Mouse (Mus musculus) induced T-regulatory cell, adult 2 months (primary cell): Measurements from ENCODE around the gene Stap2.

Source experiments
- DNase-seq: peaks from one replicate; pipeline ENCODE4 v3.0.0-alpha.2; 2012; ENCODE audit warnings: low read depth

Stap2 gene

GRCm38 (mm10) chr17:56005415-56006061 is at the start of gene Stap2, which contains the start of gene Mpnd:
Gene Stap2, minus strand, starts transcription at chr17:56005584.
Gene Mpnd, plus strand, starts transcription at chr17:56005711.
- DNase-seq: peak; percentile 82

- DNase-seq: no peak
Measured at GRCm38 (mm10) chr17:56054938-56055337, 49.6 kb upstream of the Stap2 start.

DNA sequence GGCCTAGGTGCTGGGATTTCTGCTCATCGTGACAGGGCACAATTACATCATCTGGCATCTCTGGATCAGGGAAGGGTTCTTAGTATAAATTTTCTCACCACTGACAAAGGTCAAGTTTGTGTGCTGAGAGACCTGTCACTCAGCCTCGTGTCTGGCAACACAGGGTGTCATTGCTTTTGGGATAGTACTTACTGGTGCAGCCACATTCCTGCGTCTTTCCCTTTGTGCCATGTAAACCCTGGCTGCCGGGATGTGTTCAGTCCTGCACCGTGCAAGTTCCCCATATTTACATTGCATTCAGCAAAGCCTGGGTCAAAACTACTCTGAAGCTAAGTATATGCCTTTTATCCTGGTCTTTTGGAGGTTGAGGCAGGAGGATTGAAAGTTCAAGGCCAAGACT is 46.0 kb upstream of the Stap2 start:
- DNase-seq: no peak

GRCm38 (mm10) chr17:56040857-56041163 is 35.4 kb upstream of the Stap2 start:
- DNase-seq: no peak

GRCm38 (mm10) chr17:56040030-56040856 is 34.9 kb upstream of the Stap2 start, which contains the start of gene Chaf1a:
Gene Chaf1a, plus strand, starts transcription at chr17:56040439.
- DNase-seq: peak; percentile 98

DNA sequence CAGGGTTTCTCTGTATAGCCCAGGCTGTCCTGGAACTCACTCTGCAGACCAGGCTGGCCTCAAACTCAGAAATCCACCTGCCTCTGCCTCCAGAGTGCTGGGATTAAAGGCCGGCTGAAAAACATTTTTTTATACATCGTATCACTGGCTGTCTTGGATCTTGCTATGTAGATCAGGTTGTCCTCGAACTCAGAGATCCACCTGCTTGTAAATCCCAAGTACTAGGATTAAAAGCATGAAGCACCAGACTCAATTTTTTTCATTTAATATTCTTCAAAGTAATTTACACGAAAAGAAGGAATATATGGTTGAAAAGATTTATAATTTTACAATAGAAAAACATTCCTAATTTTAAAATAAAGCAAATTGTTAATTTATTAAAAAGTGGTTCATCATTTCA is 34.0 kb upstream of the Stap2 start:
- DNase-seq: no peak

GRCm38 (mm10) chr17:56038583-56039261 is 33.3 kb upstream of the Stap2 start:
- no peak for DNase-seq

GRCm38 (mm10) chr17:56036901-56037287 is 31.5 kb upstream of the Stap2 start:
- no peak for DNase-seq

GRCm38 (mm10) chr17:56036176-56036900 is 31.0 kb upstream of the Stap2 start, which contains the start of gene Sh3gl1:
Gene Sh3gl1, minus strand, starts transcription at chr17:56036635.
- DNase-seq: peak; percentile 100

DNA sequence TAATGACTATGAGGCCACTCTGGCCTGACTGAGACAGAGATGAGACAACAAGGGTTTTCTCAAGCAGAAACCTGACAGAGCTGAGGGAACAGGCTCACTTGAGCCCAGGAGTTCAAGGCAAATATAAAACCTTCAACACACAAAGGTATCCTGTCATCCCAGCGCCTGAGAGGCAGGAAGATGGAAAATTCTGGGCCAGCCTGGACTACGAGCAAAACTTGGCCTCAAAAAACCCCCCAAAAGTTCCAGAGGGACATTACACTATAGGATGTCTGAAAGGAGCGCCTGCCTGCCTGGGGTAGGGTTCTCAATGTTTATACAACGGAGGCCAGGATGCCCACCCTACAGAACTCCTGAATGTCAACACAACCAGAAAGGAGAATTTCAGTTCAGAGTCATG is 29.8 kb upstream of the Stap2 start:
- peak; percentile 53 for DNase-seq

DNA sequence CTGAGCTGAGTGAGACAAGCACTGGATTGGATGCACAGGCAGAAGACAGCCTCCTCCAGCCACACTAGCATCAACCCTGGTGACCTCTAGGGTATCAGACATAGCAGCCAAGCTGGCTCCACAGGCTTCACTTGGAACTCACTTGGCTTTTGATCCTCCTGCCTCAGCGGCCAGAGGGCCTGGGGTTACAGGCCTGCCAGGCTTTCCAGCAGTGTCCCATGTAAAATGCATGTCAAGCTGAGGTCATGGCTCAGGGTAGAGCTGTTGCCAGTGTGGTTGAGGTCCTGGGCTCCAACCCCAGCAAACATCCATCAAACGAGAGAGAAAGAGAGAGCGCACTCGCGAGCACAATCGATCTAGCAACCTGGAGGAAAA is 29.3 kb upstream of the Stap2 start:
- no peak for DNase-seq

GRCm38 (mm10) chr17:56034040-56034725 is 28.8 kb upstream of the Stap2 start:
- peak; percentile 62 for DNase-seq

- peak; percentile 55 for DNase-seq
Measured at GRCm38 (mm10) chr17:56032831-56033230, 27.4 kb upstream of the Stap2 start.

- no peak for DNase-seq
Measured at GRCm38 (mm10) chr17:56032127-56032733, 26.8 kb upstream of the Stap2 start.

- no peak for DNase-seq
Measured at GRCm38 (mm10) chr17:56031431-56031830, 26.0 kb upstream of the Stap2 start.

DNA sequence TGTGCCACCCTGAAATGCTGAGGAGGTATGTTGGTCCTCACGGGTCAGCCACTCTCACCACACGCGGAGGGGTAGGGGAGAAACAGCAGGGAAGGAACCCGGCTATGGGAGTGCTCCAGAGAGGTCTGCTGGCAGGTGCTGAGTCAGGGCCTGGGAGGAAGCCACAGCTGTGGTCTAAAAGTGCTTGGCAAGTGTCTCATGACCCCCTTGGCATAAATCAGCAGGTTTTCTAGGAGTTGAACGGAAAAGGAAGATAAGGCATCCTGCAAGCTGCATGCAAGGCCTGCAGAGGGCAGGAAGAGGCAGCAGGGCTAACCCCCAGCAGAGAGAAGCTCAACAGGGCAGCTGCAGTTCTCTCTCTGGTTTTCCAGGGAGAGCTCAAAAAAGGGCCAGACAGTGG is 25.5 kb upstream of the Stap2 start:
- DNase-seq: no peak

- DNase-seq: no peak
Measured at GRCm38 (mm10) chr17:56030238-56030870, 25.0 kb upstream of the Stap2 start.

DNA sequence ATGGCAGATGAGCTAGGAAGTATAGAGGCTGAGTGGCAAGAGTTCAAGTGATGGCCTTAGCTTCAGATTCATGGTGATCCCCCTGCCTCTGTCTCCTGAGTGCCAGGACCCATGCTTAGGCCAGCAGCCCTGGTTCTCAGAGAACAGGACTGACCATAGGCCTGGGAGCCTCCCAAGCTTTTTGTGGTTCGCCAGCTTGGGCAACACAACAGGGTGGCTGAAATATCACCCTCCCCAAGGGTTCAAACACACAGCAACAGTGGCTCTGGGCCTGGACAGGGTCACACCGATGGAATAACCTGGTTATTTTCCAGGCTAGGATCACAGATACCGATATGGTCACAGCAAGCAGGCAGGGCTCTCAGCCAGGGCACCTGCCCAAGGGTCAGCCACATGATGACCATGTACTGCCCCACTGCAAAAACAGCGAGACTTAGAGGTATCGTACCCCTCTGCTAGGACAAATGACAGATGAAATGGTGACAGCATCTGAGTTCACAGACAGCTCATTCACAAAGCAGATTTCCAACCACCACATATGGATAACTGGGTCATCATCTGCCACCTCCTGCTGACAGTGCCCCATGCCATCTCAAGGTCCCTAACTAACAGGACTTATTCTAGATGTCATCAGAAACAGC is 22.5 kb upstream of the Stap2 start:
- no peak for DNase-seq

DNA sequence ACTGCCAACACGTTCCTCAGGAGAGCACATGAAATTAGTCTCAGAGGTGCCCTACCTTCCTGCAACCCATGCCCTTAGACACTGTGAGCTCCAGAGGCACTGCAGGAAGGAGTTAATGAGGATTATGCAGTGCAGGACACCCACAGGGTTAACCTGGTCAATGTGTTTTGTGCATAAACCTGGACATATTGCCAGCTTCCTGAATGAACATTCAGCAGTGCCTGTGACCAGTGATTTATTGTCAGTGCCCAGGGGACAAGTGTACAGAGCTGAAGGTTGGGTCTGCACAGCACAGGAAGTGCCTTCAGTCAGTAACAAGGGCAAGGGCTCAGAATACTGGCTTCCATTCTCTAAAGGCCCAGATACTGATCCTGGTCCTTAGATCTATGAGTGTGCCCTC is 21.5 kb upstream of the Stap2 start:
- DNase-seq: no peak

- no peak for DNase-seq
Measured at GRCm38 (mm10) chr17:56026303-56026702, 20.9 kb upstream of the Stap2 start.
